Mouse (Mus musculus): ENCODE data around the gene Duox2. TPM values are rescaled to one million over a fixed set of nuclear protein-coding genes. Genes with fewer than 3 reads are reported as not detected.

Gene Duox2
- total RNA-seq, 2 experiments from 2014 or later: 0.08 to 0.16 TPM

DNA sequence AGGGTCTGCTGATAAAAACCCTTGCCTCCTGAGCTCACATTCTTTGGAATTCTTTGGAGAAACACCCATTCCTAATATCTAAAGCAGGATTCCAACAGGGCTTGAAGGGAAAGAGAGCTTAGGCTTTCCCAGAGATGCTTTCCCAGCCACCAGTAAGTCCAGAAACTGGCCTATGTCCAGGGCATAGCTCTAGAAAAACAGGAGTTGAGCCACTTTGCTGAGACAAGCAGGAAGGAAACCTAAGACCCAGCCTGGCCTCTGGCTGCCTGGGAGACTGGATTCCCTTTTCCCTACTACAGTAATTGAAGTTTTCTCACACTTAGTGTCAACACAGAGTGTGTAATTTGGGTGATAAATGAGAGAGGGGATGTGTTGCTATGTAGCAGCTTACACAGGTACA lies 61.9 kb downstream of the Duox2 start:
- no peak for DNase-seq

DNA sequence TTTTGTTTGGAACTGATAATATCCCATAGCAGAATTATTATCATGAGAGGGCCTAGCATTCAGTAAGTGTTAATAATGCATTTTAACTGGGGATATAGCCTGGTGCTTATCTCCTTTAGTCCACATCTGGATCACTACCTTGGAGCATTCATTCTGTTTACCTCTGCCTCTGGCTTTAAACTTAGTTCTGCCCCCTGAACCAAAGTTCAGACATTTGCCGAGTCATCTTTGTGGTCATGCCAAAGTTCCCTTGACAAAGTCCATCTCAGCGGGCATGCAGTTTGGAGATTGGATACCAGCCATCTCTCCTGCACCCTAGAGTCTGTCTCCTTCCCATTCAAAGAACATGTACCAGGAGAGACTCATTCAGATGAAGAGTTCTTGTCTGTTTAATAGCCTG lies 62.8 kb downstream of the Duox2 start:
- DNase-seq: no peak

DNA sequence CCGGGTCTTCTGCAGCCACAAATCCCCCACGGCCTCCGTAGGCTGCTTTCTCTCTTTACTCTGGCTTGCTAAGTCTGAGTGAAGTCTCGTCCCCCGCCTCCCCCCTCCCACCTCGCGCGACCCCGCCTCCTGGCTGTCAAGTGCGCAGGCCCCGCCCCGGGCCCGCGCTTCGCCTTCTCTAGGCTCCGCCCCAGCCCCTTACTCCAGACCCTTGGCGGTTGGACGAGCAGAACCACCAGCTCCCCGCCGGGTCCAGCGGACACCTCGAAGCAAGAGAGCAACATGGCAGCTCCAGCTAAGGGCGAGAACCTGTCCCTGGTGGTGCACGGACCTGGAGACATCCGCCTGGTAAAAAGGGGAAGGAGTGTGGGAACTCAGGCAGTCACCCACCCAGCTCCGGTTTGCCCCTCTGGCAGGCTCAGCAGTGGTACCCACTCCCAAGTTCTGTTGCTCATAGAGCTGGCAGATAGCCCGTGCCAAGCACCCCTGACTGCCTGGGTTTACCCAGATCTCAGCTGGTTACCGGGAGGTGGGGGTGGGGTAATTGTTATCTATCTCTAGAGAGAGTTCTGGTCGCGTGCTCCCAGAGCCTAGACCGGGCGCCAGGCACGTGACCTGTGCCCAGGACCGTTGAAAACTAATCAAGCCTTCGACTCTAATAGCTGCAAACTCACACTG lies 63.5 kb downstream of the Duox2 start, which contains the start of gene Sord:
TSS of gene Sord (plus strand) at position 139 of the 678 bp plus-strand sequence.
- peak; percentile 76 for DNase-seq

DNA sequence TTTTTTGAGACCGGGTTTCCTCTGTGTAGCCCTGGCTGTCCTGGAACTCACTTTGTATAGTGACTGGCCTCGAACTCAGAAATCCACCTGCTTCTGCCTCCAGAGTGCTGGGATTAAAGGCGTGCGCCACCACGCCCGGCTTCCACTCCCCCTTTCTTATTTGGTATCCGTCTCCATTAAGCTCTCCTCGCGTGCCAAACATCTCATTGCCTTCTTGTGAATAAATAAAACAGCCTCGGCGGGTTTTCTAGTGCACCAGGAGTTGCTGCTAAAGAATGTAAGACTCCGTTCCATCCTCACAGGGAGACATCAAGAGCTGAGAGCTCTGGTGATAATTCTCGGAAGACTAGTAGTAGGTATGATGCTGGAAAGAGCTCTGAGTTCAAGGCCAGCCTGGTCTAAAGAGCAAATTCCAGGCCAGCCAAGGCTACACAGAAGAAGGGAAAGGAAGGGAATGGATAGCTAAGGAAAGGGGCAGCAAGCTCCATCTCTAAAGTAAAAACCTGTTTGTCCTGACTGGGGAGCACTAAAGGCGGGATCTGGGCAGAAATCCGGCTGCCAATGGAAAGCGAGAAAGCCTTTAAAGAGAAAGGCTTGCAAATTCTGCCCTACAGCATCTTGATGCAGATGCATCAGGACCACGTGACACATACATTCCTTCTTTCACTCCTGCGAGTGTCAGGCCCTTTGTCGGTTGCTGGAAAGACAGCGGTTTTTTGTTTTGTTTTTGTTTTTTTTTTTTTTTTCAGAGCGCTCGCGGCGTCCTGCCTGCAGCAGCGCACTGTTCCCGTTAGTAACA lies 64.3 kb downstream of the Duox2 start:
- DNase-seq: no peak

DNA sequence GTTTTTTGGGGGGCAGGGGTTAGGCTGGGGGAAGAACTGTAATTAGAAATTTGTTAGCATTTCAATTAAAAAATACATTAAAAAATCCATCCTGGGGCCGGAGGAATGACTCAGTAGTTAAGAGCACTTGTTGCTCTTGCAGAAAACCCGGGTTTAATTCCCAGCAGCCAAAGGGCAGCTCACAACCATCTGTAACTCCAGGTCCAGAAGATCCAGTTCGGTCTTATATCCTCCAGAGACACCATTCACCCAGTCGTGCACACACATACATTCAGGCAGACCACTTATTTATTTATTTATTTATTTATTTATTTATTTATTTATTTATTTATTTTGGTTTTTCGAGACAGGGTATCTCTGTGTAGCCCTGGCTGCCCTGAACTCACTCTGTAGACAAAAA lies 64.9 kb downstream of the Duox2 start:
- no peak for DNase-seq

DNA sequence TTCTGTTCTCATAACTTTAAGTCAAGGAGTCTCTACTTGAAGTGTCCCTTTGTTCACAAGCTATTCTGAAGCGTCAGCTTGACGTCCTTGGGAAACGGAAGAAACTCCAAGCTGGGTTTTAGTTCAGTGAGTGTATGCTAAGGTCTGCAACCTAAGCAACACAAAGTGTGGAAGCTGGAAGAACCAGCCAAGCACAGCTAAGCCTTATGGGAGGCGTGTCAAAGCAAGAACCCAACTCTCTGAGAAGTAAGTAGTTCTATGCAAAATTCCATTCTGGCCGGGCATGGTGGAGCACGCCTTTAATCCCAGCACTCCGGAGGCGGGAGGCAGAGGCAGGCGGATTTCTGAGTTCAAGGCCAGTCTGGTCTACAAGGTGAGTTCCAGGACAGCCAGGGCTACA lies 66.6 kb downstream of the Duox2 start:
- no peak for DNase-seq

DNA sequence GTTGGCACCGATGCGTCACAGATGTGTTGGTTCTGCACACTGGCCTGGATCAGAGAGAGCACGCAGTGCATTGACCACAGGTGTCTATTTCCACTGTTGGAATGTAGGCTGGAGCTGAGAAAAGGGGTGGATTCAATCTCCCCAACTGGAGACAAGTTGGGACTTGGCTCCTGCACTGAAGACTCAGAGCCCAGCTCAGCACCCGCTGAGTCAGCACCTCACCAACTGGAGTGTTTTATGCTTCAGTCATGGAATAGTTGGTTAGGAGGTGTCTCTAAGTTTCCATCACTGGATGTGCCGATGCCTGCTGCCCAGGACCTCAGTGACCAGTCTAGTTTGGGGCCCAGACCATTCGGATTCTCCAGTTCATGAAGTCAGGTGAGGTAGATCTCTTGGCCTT lies 67.9 kb downstream of the Duox2 start:
- no peak for DNase-seq

Other genes with a start within 250 kb of the Duox2 start
- 1 to 10 TPM; 5.0 to 5.6 TPM for gene Spg11, start 180.1 kb downstream of the Duox2 start, total RNA-seq (2021)
- gene B2m, start 150.8 kb downstream of the Duox2 start, total RNA-seq (2021): 100 to 1,000 TPM in 1 of 2 experiments, 10 to 100 TPM in 1; 61.7 to 111 TPM
- gene Trim69, start 137.7 kb downstream of the Duox2 start, total RNA-seq (2021): not detected
- not detected for gene Patl2, start 112.3 kb downstream of the Duox2 start, total RNA-seq (2021)
- not detected for gene Terb2, start 112.2 kb downstream of the Duox2 start, total RNA-seq (2021)
- gene Sord, start 63.7 kb downstream of the Duox2 start, total RNA-seq (2021): 10 to 100 TPM; 37.8 to 39.9 TPM
- not detected for gene Duoxa2, start 451 bp upstream of the Duox2 start, total RNA-seq (2021)
- 1 to 10 TPM in 1 of 2 experiments, under 1 TPM in 1; 0.95 to 1.1 TPM for gene Duoxa1, start 15.3 kb upstream of the Duox2 start, total RNA-seq (2021)
- gene Duox1, start 17.2 kb upstream of the Duox2 start, total RNA-seq (2021): under 1 TPM; 0.46 to 0.72 TPM
- gene Shf, start 70.7 kb upstream of the Duox2 start, total RNA-seq (2021): 1 to 10 TPM; 2.0 to 2.7 TPM
- 1 to 10 TPM; 4.8 to 5.6 TPM for gene Slc28a2, start 128.0 kb upstream of the Duox2 start, total RNA-seq (2021)
- gene Gm14085, start 186.5 kb upstream of the Duox2 start, total RNA-seq (2021): under 1 TPM; 0.13 to 0.16 TPM

Data from gastrocnemius, postnatal 25 days (tissue).